Mouse (Mus musculus): ENCODE results near the gene Tnn.

Tnn gene

DNA sequence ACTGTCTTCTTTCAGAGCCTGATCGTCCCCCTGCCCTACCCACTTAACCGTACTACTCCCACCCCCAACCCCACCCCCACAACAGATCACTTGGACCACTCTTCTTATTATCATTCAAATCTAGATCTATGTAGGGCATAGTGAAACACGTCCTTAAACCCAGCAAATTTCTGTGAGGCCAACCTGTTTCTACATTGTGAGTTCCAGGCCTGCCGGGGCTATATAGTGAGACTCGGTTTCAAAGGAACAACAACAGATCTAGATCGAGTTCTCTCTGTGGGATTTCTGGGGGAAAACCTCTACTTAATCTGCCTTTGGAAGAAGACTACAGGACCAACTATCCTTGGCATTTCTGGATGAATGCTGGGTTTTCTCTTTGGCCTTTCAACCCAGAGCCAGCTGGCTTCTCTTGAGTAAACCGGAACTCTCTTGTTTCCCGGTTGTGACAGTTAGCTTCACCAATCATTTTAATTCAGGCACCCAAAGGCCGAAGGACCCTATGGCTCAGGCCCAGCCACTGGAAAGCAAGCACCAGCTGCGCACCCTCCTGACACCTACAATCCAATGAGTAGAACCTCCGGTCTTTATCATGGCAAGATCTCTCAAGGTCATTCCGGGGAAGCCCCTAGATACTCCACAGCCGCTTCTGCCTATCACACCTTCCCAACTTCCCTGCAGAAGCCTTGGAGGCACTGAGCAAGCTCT is 110.0 kb downstream of the Tnn start:
- no peak for DNase-seq

DNA sequence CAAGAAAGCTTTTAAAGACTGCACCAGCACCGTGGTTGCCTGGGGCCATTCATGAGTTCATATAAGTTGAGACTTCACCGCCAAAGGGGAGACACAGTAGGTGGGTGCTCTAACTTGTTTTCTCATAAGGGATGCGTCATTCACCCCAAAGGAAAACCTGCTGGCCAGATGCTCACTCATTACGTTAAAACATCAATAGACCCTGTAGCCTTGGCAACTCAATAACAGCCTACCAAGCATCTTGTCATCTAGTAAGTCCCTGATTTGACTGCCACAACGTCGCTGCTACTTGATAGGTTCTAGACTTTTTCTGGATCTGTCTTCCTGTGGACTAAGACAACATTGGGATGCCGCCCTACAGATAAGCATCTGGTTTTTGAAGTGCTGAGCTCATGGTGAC is 111.0 kb downstream of the Tnn start:
- DNase-seq: no peak

DNA sequence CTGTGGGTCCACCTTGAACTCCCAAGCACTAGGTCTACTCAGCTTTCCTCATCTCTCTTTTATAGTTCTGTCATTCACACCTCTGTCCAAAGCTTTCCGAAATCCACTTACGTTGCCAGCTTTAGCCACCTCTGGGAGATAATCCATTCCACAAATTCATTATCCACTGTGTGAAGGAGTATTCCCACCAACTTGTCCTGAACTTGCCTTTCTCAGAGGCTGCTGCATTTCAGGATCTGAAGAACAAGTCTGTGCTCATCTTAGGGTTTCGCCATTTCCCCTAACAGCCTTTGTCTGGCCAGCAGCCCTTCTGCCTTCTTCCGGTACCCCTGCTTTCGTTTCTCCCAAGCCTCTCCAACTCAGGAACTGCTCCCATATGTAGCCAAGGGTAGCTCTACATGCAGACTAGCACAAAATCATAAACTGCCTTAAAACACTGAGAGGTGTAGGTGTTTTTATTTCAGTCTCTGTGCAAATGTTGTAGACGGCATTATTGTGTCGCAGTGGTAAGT is 112.1 kb downstream of the Tnn start:
- no peak for DNase-seq

DNA sequence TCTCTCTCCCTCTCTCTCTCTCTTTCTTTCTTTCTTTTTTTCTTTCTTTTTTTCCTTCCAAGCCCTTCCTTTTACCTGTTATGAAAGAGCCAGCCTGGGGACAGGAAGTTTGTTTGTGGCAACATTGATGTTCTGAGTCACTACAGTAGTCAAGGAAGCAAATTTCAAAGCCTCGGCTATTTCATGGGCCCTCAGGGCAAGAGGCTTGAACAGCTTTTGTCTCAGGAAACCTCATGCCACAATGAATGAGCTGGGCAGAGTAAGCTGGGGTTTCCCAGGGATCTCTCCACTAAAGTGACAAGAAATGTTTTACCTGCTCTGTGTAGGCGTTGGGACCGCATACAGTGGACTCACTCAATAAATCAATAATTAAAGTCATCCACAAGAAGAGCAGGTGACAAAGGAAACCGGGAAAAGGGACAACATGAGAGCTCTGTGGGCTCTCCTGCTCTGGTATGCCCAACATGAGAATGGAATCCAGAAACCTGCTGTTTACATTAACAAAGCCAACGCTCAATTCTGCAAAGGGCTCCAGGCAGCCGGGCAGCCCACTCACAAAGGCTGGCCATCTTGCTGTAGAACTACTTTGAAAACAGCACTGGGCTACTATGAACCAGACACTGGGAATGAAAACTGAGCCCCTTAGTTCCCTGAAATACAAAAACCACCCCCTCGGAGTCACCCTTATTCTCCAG is 113.3 kb downstream of the Tnn start:
- no peak for DNase-seq

DNA sequence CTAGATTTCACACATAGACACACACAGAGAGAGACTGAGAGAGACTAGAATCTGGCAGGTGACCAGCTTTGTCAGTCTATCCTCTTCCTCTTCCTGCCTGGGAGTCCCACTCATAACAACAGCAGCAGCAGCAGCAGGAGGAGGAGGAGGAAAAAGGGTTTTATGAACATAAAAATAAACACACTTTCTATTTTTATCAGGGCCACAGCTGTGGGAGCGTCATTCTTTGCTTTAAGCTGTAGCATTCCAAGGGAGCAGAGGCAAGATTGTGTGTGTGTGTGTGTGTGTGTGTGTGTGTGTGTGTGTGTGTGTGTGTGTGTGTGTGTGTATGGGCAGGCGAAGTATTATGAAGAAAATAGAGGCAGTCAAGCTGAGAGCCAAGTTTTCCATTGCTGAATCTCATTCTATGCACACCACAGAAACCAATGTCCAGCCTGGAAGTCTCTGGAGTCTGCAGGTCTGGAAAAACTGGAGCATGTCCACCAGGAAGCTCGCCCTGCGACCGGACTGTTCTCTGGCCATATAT is 116.3 kb downstream of the Tnn start:
- no peak for DNase-seq

DNA sequence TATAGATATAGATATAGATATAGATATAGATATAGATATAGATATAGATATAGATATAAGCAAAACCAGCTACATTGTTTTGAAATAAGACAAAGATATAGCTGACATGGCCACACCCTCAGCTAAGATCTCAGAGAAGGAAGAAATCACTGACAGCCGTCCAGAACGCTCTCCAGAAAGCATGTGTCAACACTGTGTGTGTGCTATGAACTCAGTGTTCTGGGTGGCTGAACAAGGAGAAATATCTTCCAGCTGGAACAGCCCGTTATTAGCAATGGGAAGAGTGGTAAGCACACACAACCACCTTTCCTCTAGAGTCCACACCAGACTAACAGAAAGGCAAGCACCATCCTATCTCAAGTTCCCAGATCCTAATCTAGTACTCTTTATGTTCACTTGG is 117.8 kb downstream of the Tnn start:
- DNase-seq: no peak

Data from thymus, adult 18-20 months (tissue).